Mouse (Mus musculus) kidney, adult 18-20 months (tissue): ENCODE measurements around the gene Pspn.

Experiments used
- DNase-seq: peaks from one replicate; pipeline ENCODE4 v3.0.0; 2021

Gene Pspn

GRCm38 (mm10) chr17:56999968-57000609 is at the start of gene Pspn:
TSS of gene Pspn (minus strand) at chr17:57000018.
- no peak for DNase-seq

- no peak for DNase-seq
Measured at GRCm38 (mm10) chr17:57048816-57049215, 49.0 kb upstream of the Pspn start.

GRCm38 (mm10) chr17:57047406-57047805 is 47.6 kb upstream of the Pspn start:
- DNase-seq, result no peak

GRCm38 (mm10) chr17:57041554-57041953 is 41.7 kb upstream of the Pspn start, which contains the start of gene Slc25a41:
TSS of gene Slc25a41 (minus strand) at chr17:57041654.
- no peak for DNase-seq

GRCm38 (mm10) chr17:57038978-57039377 is 39.2 kb upstream of the Pspn start:
- no peak for DNase-seq

GRCm38 (mm10) chr17:57032854-57033253 is 33.0 kb upstream of the Pspn start:
- no peak for DNase-seq

GRCm38 (mm10) chr17:57031661-57032420 is 32.0 kb upstream of the Pspn start:
- peak; percentile 100 for DNase-seq

- no peak for DNase-seq
Measured at GRCm38 (mm10) chr17:57030931-57031660, 31.3 kb upstream of the Pspn start, which contains the start of gene Khsrp. TSS of gene Khsrp (minus strand) at chr17:57031522.

GRCm38 (mm10) chr17:57029691-57030090 is 29.9 kb upstream of the Pspn start:
- peak; percentile 18 for DNase-seq

- no peak for DNase-seq
Measured at GRCm38 (mm10) chr17:57027471-57027870, 27.7 kb upstream of the Pspn start.

GRCm38 (mm10) chr17:57020960-57021359 is 21.1 kb upstream of the Pspn start:
- DNase-seq, result no peak

- no peak for DNase-seq
Measured at GRCm38 (mm10) chr17:57019693-57020092, 19.9 kb upstream of the Pspn start.

- DNase-seq, result no peak
Measured at GRCm38 (mm10) chr17:57012245-57012795, 12.5 kb upstream of the Pspn start.

GRCm38 (mm10) chr17:57011236-57012141 is 11.7 kb upstream of the Pspn start, which contains the start of the genes Gtf2f1 and Gm17949:
TSS of gene Gtf2f1 (minus strand) at chr17:57011288.
TSS of gene Gm17949 (plus strand) at chr17:57011469.
- DNase-seq, result peak; percentile 92

- no peak for DNase-seq
Measured at GRCm38 (mm10) chr17:57010911-57011235, 11.1 kb upstream of the Pspn start.

- DNase-seq, result no peak
Measured at GRCm38 (mm10) chr17:57007137-57007905, 7.5 kb upstream of the Pspn start.

GRCm38 (mm10) chr17:57003994-57004393 is 4.2 kb upstream of the Pspn start:
- DNase-seq, result no peak

GRCm38 (mm10) chr17:57001228-57001627 is 1.4 kb upstream of the Pspn start:
- no peak for DNase-seq

GRCm38 (mm10) chr17:56999414-56999813 is 404 bp downstream of the Pspn start:
- DNase-seq, result no peak

- DNase-seq, result peak; percentile 96
Measured at GRCm38 (mm10) chr17:56997029-56997667, 2.7 kb downstream of the Pspn start, which contains the start of gene Alkbh7. TSS of gene Alkbh7 (plus strand) at chr17:56997339.

GRCm38 (mm10) chr17:56996506-56996905 is 3.3 kb downstream of the Pspn start:
- DNase-seq, result no peak
